Mouse (Mus musculus): ENCODE data around the gene Trim3. TPM values are rescaled to one million over a fixed set of nuclear protein-coding genes. Genes with fewer than 3 reads are reported as not detected.

Gene Trim3
- total and polyA plus RNA-seq, 3 experiments: 2.2 to 4.7 (median 3.5) TPM

DNA sequence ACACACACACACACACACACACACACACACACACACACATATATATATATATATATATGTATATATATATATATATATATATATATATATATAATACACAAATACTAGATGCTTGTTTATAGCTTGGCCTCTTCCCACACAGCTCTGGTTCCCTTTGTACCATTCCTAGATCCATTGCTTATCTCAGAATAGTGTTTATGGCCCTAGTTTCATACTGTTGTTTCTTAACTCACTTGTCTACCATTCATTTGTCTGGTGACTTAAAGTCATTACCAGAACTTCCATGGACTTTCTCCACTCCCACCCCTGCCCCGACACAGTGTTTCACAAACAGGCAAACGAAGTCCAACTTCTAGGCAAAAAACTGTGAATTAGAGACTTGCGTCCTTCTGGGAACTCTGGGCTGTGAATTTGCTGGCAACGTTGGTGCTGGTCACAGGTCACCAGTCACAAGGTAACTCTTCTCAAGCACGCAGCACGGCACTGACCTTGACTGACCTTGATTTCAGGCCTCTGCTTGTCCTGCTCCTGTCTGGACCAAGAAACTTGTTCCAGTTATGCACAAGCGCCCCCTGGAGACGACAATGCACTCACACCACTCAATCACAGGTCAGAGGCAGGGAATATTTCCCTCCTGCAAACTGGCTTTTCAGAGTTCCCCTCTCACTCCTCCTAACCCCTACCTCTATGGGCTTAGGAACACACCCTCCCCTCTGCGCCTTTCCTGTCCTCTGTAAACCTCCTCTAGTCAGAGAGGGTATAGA lies 30.3 kb downstream of the Trim3 start:
- dilution Hi-C loops (cut with MboI; ENCODE audit: extremely low pct_ligation_motif_present, extremely low pct_unique_long_range_greater_than_20kb, low sequenced_read_pairs) (no loop called here), in situ Hi-C loops (cut with MboI; ENCODE audit: low pct_ligation_motif_present, low pct_unique_long_range_greater_than_20kb, low sequenced_read_pairs) (no loop called here)
- H3K27ac ChIP-seq (ENCODE audit: insufficient read depth, low read depth): no peak overlapping the region
- H3K36me3 ChIP-seq (replicated peaks in 1 of 2; ENCODE audit: control insufficient read depth in 1 of 2, insufficient read depth in 1 of 2, low read length in 1 of 2): no peaks in the 10 kb centered on the region
- no peak overlapping the region for H3K4me3 ChIP-seq (replicated peaks in 1 of 3; ENCODE audit: low read depth in 2 of 3, low read length in 2 of 3, poor library complexity in 1 of 3)
- H3K27me3 ChIP-seq (replicated peaks): no peaks in the 10 kb centered on the region
- peak; percentile 61 for DNase-seq (ENCODE audit: extremely low read depth)
- H3K4me1 ChIP-seq (ENCODE audit: control insufficient read depth in 1 of 2, insufficient read depth in 2 of 2): peaks cover 3 to 18% of the 10 kb centered on the region in 2 experiments; a peak in 2 of 4 replicates
- H3K4me2 ChIP-seq (ENCODE audit: insufficient read depth, low read depth, poor library complexity, severe bottlenecking): no peak overlapping the region
- H3K9ac ChIP-seq (ENCODE audit: insufficient read depth, low read depth): no peak overlapping the region
- TF ChIP-seq NELFE (IDR thresholded peaks at IDR 0.05; ENCODE audit: low read depth, low read length) (no peak), MEF2A (IDR thresholded peaks at IDR 0.05; ENCODE audit: borderline replicate concordance, low read depth, low read length) (no peak), ZNF384 (IDR thresholded peaks at IDR 0.05; ENCODE audit: low read depth, low read length) (no peak), NRF1 (IDR thresholded peaks at IDR 0.05; ENCODE audit: low read depth, low read length) (0 out of 2 replicates have a peak, but pooled peaks have one; percentile 20), EP300 (IDR thresholded peaks at IDR 0.05; ENCODE audit: low read length) (no peak), SMC3 (IDR thresholded peaks at IDR 0.05; ENCODE audit: low read depth, low read length) (peak; percentile 81), ZMIZ1 (IDR thresholded peaks at IDR 0.05; ENCODE audit: low read depth, low read length) (no peak), MAZ (IDR thresholded peaks at IDR 0.05; ENCODE audit: low read depth, low read length) (no peak), ETS1 (conservative IDR thresholded peaks at IDR 0.05; ENCODE audit: low read depth, low read length) (no peak), HCFC1 (IDR thresholded peaks at IDR 0.05; ENCODE audit: low read depth, low read length) (no peak), RAD21 (IDR thresholded peaks at IDR 0.05; ENCODE audit: low read depth, low read length) (peak; percentile 79), MAFK (IDR thresholded peaks at IDR 0.05; ENCODE audit: insufficient replicate concordance, low read length) (no peak), UBTF (IDR thresholded peaks at IDR 0.05; ENCODE audit: low read depth, low read length) (no peak), CHD2 (IDR thresholded peaks at IDR 0.05; ENCODE audit: low read length) (no peak), CTCF (conservative IDR thresholded peaks at IDR 0.05 in 1 of 2, IDR thresholded peaks at IDR 0.05 in 1 of 2; ENCODE audit: low read depth in 2 of 2, low read length in 2 of 2) (peak; percentile 37 to 84; a peak in 3 of 4 replicates), JUN (IDR thresholded peaks at IDR 0.05; ENCODE audit: insufficient read depth, low read depth, low read length) (no peak)
- peaks cover 3% of the 10 kb centered on the region for H3K9me3 ChIP-seq (replicated peaks; ENCODE audit: low read length)
- H3K79me2 ChIP-seq (replicated peaks; ENCODE audit: control insufficient read depth, extremely low read depth, insufficient read depth, poor library complexity, severe bottlenecking): no peaks in the 10 kb centered on the region

DNA sequence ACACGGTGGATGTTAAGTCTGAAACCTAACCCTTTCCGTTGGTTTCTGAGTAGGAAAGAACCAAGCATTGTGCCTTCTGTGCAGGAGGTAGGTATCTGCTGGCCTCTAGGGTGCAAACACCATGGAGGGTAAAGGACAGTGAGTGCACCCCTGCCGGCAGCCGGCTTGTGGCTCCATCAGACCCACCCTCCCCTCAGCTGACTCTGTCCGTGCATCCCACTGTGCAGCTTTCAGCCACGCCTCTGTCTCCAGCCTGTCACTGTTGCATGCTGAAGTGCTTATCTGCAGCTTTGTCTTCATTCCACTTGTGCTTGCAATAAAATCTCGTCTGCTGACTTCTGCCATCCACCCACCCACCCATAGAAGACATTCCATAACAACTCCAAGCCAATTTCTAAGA lies 43.3 kb downstream of the Trim3 start:
- no peaks in the 10 kb centered on the region for H3K9me3 ChIP-seq (replicated peaks; ENCODE audit: low read length)
- no peak for DNase-seq (ENCODE audit: extremely low read depth)
- no peak overlapping the region for H3K27ac ChIP-seq (ENCODE audit: insufficient read depth, low read depth)
- no peaks in the 10 kb centered on the region; a peak in 1 of 4 replicates for H3K4me1 ChIP-seq (ENCODE audit: control insufficient read depth in 1 of 2, insufficient read depth in 2 of 2)
- H3K9ac ChIP-seq (ENCODE audit: insufficient read depth, low read depth): no peak overlapping the region
- no peaks in the 10 kb centered on the region for H3K36me3 ChIP-seq (replicated peaks in 1 of 2; ENCODE audit: control insufficient read depth in 1 of 2, insufficient read depth in 1 of 2, low read length in 1 of 2)
- H3K27me3 ChIP-seq (replicated peaks): peaks cover 7% of the 10 kb centered on the region
- no peaks in the 10 kb centered on the region for H3K79me2 ChIP-seq (replicated peaks; ENCODE audit: control insufficient read depth, extremely low read depth, insufficient read depth, poor library complexity, severe bottlenecking)
- in situ Hi-C loops (cut with MboI; ENCODE audit: low pct_ligation_motif_present, low pct_unique_long_range_greater_than_20kb, low sequenced_read_pairs): no loop called here
- no peak for TF ChIP-seq RCOR1 (conservative IDR thresholded peaks at IDR 0.05; ENCODE audit: low read depth, low read length)
- TF ChIP-seq TBP (conservative IDR thresholded peaks at IDR 0.05; ENCODE audit: low read depth, low read length): no peak
- no peak for TF ChIP-seq MAFK (IDR thresholded peaks at IDR 0.05; ENCODE audit: insufficient replicate concordance, low read length)
- TF ChIP-seq IRF4 (IDR thresholded peaks at IDR 0.05; ENCODE audit: low read depth, low read length): no peak
- TF ChIP-seq NRF1 (IDR thresholded peaks at IDR 0.05; ENCODE audit: low read depth, low read length): no peak
- TF ChIP-seq GABPA (IDR thresholded peaks at IDR 0.05; ENCODE audit: insufficient replicate concordance, low read depth, low read length): no peak
- TF ChIP-seq JUN (IDR thresholded peaks at IDR 0.05; ENCODE audit: insufficient read depth, low read depth, low read length): no peak
- no peak overlapping the region for H3K4me2 ChIP-seq (ENCODE audit: insufficient read depth, low read depth, poor library complexity, severe bottlenecking)
- dilution Hi-C loops (cut with MboI; ENCODE audit: extremely low pct_ligation_motif_present, extremely low pct_unique_long_range_greater_than_20kb, low sequenced_read_pairs): no loop called here
- H3K4me3 ChIP-seq (replicated peaks in 1 of 3; ENCODE audit: low read depth in 2 of 3, low read length in 2 of 3, poor library complexity in 1 of 3): no peak overlapping the region
